Mouse (Mus musculus) T-helper 1 cell (primary cell): Measurements from ENCODE around the gene Cd300lb.

ENCODE experiments used
- in situ Hi-C: fragments of 300-600 bp; cut with MboI, MseI; formaldehyde crosslinking; loops from one replicate; pipeline ENCODE4 v1.15.1; 2025; ENCODE audit warnings: high pct_unique_total_duplicates

Cd300lb gene

GRCm38 (mm10) chr11:114934144-114934543 is at the start of gene Cd300lb:
Cd300lb (minus strand) TSS chr11:114934386.
- in situ Hi-C loops = no loop called here

GRCm38 (mm10) chr11:114981866-114982265 is 47.7 kb upstream of the Cd300lb start:
- in situ Hi-C loops = loop anchor here (10.0 kb wide), 1 partner anchor 53 kb away; the partner anchor contains the start of gene Cd300ld5

- in situ Hi-C loops = no loop called here
Observed at GRCm38 (mm10) chr11:114972726-114973125, 38.5 kb upstream of the Cd300lb start.

- in situ Hi-C loops = no loop called here
Observed at GRCm38 (mm10) chr11:114968752-114969207, 34.6 kb upstream of the Cd300lb start, which contains the start of gene Cd300c. Cd300c (minus strand) TSS chr11:114969157.

GRCm38 (mm10) chr11:114965182-114965828 is 31.1 kb upstream of the Cd300lb start:
- in situ Hi-C loops = no loop called here

- in situ Hi-C loops = no loop called here
Observed at GRCm38 (mm10) chr11:114960369-114960768, 26.2 kb upstream of the Cd300lb start.

- in situ Hi-C loops = no loop called here
Observed at GRCm38 (mm10) chr11:114933591-114933990, 595 bp downstream of the Cd300lb start.

GRCm38 (mm10) chr11:114931041-114931440 is 3.1 kb downstream of the Cd300lb start:
- in situ Hi-C loops = no loop called here

- in situ Hi-C loops = no loop called here
Observed at GRCm38 (mm10) chr11:114929581-114929980, 4.6 kb downstream of the Cd300lb start.

GRCm38 (mm10) chr11:114923961-114924360 is 10.2 kb downstream of the Cd300lb start:
- in situ Hi-C loops = no loop called here

- in situ Hi-C loops = no loop called here
Observed at GRCm38 (mm10) chr11:114922439-114922838, 11.7 kb downstream of the Cd300lb start.

- in situ Hi-C loops = no loop called here
Observed at GRCm38 (mm10) chr11:114917120-114917519, 17.1 kb downstream of the Cd300lb start.

GRCm38 (mm10) chr11:114914978-114915377 is 19.2 kb downstream of the Cd300lb start:
- in situ Hi-C loops = no loop called here

GRCm38 (mm10) chr11:114912847-114913246 is 21.3 kb downstream of the Cd300lb start:
- in situ Hi-C loops = no loop called here

GRCm38 (mm10) chr11:114909538-114909937 is 24.6 kb downstream of the Cd300lb start:
- in situ Hi-C loops = loop anchor here (5.0 kb wide), 1 partner anchor 92 kb away; no protein-coding TSS in a partner anchor

GRCm38 (mm10) chr11:114908086-114908485 is 26.1 kb downstream of the Cd300lb start:
- in situ Hi-C loops = loop anchor here (5.0 kb wide), 1 partner anchor 91 kb away; no protein-coding TSS in a partner anchor

- in situ Hi-C loops = loop anchor here (5.0 kb wide), 1 partner anchor 90 kb away; no protein-coding TSS in a partner anchor
Observed at GRCm38 (mm10) chr11:114907567-114907966, 26.6 kb downstream of the Cd300lb start.

- in situ Hi-C loops = no loop called here
Observed at GRCm38 (mm10) chr11:114903224-114903623, 31.0 kb downstream of the Cd300lb start.

- in situ Hi-C loops = no loop called here
Observed at GRCm38 (mm10) chr11:114898026-114898425, 36.2 kb downstream of the Cd300lb start.

GRCm38 (mm10) chr11:114896085-114896484 is 38.1 kb downstream of the Cd300lb start:
- in situ Hi-C loops = no loop called here

GRCm38 (mm10) chr11:114890542-114890941 is 43.6 kb downstream of the Cd300lb start:
- in situ Hi-C loops = no loop called here

- in situ Hi-C loops = no loop called here
Observed at GRCm38 (mm10) chr11:114889991-114890518, 44.1 kb downstream of the Cd300lb start, which contains the start of gene Cd300a. Cd300a (plus strand) TSS chr11:114890041.
